Mouse (Mus musculus) lung, postnatal 0 days (tissue): Measurements from ENCODE around the gene Efl1. TPM values are rescaled to one million over a fixed set of nuclear protein-coding genes. Genes with fewer than 3 reads are reported as not detected.

Experiments used
- ATAC-seq: fragments of 200-750 bp; cut with Nextera tagmentation; 2 replicates; pipeline ENCODE4 v1.8.0; 2017; ENCODE audit warnings: moderate library complexity
- DNase-seq: peaks from one replicate; pipeline ENCODE4 v3.0.0-alpha.2; 2016; ENCODE audit warnings: low spot score
- H3K27ac ChIP-seq: fragments of 300-500 bp; sonication (generic); 2 replicates; pipeline ENCODE4 v1.5.1; 2014; ENCODE audit warnings: antibody characterized with exemption, mild to moderate bottlenecking, low read length, mixed read lengths
- H3K27me3 ChIP-seq: fragments of 300-500 bp; sonication (generic); replicated peaks from 2 replicates; pipeline ENCODE4 v1.6.1; 2014; ENCODE audit warnings: low read length, mixed read lengths; ENCODE audit not compliant: insufficient read depth
- H3K36me3 ChIP-seq: fragments of 300-500 bp; sonication (generic); 2 replicates; pipeline ENCODE4 v1.6.1; 2014; ENCODE audit warnings: low read length, mixed read lengths; ENCODE audit not compliant: insufficient read depth
- H3K4me1 ChIP-seq: fragments of 300-500 bp; sonication (generic); 2 replicates; pipeline ENCODE4 v1.6.1; 2014; ENCODE audit warnings: antibody characterized with exemption, low read depth, low read length, mixed read lengths; ENCODE audit not compliant: insufficient read depth
- H3K4me2 ChIP-seq: fragments of 300-500 bp; sonication (generic); replicated peaks from 2 replicates; pipeline ENCODE4 v1.6.1; 2014; ENCODE audit warnings: low read depth, mild to moderate bottlenecking, low read length, moderate library complexity, mixed read lengths
- H3K4me3 ChIP-seq: fragments of 300-500 bp; sonication (generic); 2 replicates; pipeline ENCODE4 v1.5.1; 2014; ENCODE audit warnings: low read depth, low read length
- H3K9ac ChIP-seq: fragments of 300-500 bp; sonication (generic); replicated peaks from 2 replicates; pipeline ENCODE4 v1.6.1; 2014; ENCODE audit warnings: low read depth, mild to moderate bottlenecking
- H3K9me3 ChIP-seq: fragments of 300-500 bp; sonication (generic); 2 replicates; pipeline ENCODE4 v1.6.1; 2016; ENCODE audit warnings: low read length, mixed read lengths
- CTCF ChIP-seq: IDR thresholded peaks from 2 replicates; pipeline ENCODE4 v1.5.1; 2016; ENCODE audit warnings: antibody characterized with exemption, mild to moderate bottlenecking
- EP300 ChIP-seq: IDR thresholded peaks from 2 replicates; pipeline ENCODE4 v1.6.1; 2016; ENCODE audit warnings: antibody characterized with exemption, mild to moderate bottlenecking, control low read depth
- WGBS: fragments of 180-500 bp; shearing (Covaris S2); extraction: QIAGEN DNeasy Blood & Tissue Kit; methylation state at CpG from one replicate; pipeline ENCODE4 v1.1.7; 2014; 5-methylcytosine and 5-hydroxymethylcytosine counted together
- polyA plus RNA-seq: library from polyadenylated mRNA; unstranded; fragments of >200 nt; fragmentation: Nextera tagmentation; extraction: Ambion mirVana; gene quantifications from 2 replicates; pipeline ENCODE4 v1.2.1, GENCODE M21; 2015

Efl1 gene
- polyA plus RNA-seq, 1 experiment from 2014 or later = 13.9 TPM

DNA sequence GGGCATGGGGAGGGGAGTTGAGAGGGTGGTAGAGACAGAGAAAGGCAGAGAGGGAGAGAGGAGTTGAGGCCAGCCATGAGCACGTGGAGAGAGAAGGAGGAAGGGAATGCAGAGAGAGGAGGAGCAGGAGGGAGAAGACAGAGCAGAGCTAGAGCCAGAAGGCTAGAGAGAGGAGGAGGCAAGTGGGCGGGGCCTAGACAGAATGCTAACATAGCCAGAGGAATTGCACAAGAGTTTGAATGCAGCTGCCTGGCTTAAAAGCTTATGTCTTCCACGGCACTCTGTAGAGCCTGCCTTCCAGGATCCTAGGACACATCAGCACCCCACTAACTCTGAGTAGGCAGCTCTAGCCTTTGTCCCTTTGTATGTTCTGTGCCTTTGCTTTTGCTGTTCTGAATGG, 40.3 kb downstream of the Efl1 start:
- H3K27me3 ChIP-seq = no peaks in the 10 kb centered on the region
- peaks cover 9% of the 10 kb centered on the region; the same call in 1 of the 2 replicates for H3K36me3 ChIP-seq
- DNase-seq (peak; percentile 93), ATAC-seq (peak; percentile 92)
- H3K4me1 ChIP-seq = no peaks in the 10 kb centered on the region
- H3K9me3 ChIP-seq = no peaks in the 10 kb centered on the region
- 22% methylated on average over 3 of the region's 3 CpGs for WGBS
- H3K4me2 ChIP-seq = no peak overlapping the region
- TF ChIP-seq EP300 (no peak), CTCF (no peak)
- H3K9ac ChIP-seq = no peak overlapping the region
- H3K27ac ChIP-seq = no peak overlapping the region
- no peak overlapping the region for H3K4me3 ChIP-seq

DNA sequence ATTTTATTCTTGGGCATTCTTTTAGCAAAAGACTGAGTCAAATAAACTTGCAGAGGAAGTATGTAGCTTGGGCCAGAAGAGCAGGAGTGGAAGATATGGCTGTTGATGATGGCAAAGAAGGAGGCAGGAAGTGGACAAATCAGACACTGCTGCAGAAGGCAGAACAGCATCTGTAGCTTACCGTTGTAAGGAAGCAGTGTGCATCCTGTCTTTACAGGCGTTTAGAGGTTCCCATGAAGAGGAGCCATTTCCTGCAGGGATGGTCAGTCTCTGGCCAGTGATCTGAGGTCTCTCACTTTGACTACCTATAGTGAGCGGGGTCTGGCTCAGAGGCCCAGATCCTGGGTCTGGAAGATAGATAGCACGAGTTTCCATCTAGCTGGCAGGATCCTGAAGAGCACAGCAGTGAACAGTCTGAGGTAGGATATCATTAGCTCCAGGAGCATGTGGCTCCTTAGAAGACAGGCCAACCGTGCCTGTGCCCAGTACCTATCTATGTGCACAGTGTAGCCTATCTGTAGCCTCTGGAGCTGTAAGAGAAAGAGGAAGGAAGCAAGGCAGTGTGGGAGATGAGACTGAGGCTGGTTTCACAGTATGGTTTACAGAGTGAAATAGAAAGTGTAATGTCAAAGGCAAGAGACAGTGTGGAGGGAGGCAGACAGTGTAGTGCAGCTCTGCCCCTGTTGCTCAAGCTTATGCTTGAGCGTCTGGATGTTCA, 42.8 kb downstream of the Efl1 start:
- Histone ChIP-seq H3K4me1 (no peaks in the 10 kb centered on the region), H3K36me3 (peaks cover 18% of the 10 kb centered on the region), H3K27me3 (no peaks in the 10 kb centered on the region), H3K9ac (no peak overlapping the region), H3K4me2 (no peak overlapping the region), H3K4me3 (no peak overlapping the region), H3K27ac (no peak overlapping the region), H3K9me3 (no peaks in the 10 kb centered on the region)
- 71% methylated on average over 6 of the region's 6 CpGs for WGBS
- ATAC-seq = no peak
- no peak for DNase-seq
- TF ChIP-seq CTCF (no peak), EP300 (no peak)

DNA sequence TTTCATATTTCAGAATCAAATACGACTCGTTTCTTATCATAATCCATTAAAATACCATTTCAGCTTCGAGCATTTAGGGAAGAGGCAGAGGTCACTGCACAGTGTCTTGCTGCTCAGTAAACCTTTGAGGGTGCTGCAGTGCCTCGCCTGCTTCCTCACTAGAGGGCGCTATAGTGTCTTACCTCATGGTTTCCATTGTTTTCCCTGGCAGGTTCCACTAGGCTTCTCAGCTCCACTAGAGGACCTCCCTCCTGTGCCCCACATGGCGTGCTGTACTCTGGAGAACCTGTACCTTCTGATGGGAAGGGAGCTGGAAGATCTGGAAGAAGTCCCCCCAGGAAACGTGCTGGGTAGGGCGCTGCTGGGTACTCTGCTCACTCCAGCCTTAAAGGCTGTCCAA, 49.3 kb downstream of the Efl1 start:
- no peak for ATAC-seq
- H3K4me2 ChIP-seq = no peak overlapping the region
- H3K36me3 ChIP-seq = peaks cover 18% of the 10 kb centered on the region
- no peaks in the 10 kb centered on the region for H3K4me1 ChIP-seq
- TF ChIP-seq EP300 (no peak), CTCF (peak; percentile 56)
- no peaks in the 10 kb centered on the region for H3K27me3 ChIP-seq
- no peaks in the 10 kb centered on the region for H3K9me3 ChIP-seq
- 79% methylated on average over 8 of the region's 8 CpGs for WGBS
- no peak for DNase-seq
- H3K4me3 ChIP-seq = no peak overlapping the region
- H3K9ac ChIP-seq = no peak overlapping the region
- H3K27ac ChIP-seq = no peak overlapping the region

DNA sequence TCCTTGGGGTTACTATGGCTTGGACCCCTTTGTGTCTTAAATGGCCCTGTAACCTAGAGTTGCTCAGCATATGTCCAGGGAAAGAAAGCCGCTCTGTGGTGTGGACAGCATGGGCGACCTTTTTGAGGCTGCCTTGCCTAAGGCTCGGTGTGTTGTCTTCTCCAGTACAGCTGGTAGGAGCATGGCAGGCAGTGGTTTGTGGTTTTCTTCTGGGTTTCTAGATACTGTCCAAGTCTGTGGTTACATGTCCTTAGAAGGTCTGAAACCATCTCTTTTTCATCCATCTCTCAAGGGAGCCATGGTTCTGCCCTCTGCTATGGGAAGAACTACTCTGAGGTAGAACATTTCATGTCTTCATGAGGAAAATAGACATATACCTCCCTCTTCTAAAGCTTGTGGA, 50.6 kb downstream of the Efl1 start:
- Histone ChIP-seq H3K4me2 (no peak overlapping the region), H3K27me3 (no peaks in the 10 kb centered on the region), H3K36me3 (peaks cover 10% of the 10 kb centered on the region), H3K27ac (no peak overlapping the region), H3K4me3 (no peak overlapping the region), H3K9ac (no peak overlapping the region), H3K4me1 (no peaks in the 10 kb centered on the region), H3K9me3 (no peaks in the 10 kb centered on the region)
- 89% methylated on average over 3 of the region's 3 CpGs for WGBS
- no peak for DNase-seq
- TF ChIP-seq EP300 (no peak), CTCF (no peak)
- no peak for ATAC-seq

DNA sequence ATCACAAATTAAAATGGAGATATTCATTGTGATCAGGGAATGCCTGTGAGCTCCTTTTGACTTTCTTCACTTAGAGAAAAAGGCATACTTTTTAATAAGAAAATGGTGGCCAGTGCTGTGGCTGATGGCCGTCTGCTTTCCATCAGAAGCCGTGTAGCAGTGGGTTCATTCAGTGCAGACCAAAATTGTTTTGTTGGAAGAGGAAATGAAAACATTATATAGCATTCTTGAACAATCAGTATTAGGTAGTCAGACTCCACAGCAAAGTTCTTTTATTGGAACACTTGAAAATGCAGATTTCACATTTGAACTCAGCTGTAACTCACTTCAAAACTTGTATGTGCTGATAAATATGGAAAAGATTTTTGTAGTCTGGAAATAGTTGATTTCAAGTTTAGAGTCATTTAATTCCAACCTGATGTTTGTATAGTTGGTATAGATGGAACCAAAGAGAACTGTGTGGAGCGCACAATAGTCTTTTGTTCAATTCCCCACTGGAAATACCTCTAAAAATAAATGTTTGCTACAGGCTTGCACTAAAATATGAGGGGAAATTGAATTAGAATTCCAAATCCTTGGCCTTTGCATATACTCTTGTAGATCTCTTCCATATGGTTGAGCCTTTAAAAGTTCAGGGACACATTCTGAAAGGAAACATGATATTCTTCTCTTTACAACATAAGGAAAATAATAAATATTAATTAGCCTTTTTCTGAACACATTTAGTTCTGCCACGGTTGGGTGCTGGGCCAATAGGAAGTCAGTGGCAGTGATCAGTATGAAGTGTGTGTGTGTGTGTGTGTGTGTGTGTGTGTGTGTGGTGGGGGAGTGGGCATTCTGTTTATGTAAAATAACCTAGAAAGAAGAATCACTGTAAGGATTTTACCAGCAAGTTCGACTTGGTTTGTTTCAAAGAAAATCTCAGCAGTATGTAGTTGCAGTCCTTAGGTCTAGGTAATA, 54.2 kb downstream of the Efl1 start:
- Histone ChIP-seq H3K9ac (no peak overlapping the region), H3K27ac (no peak overlapping the region), H3K9me3 (no peaks in the 10 kb centered on the region), H3K36me3 (no peaks in the 10 kb centered on the region), H3K27me3 (no peaks in the 10 kb centered on the region), H3K4me1 (no peaks in the 10 kb centered on the region), H3K4me3 (no peak overlapping the region), H3K4me2 (no peak overlapping the region)
- 88% methylated on average over 5 of the region's 5 CpGs for WGBS
- DNase-seq (no peak), ATAC-seq (no peak)
- TF ChIP-seq EP300 (no peak), CTCF (no peak)

DNA sequence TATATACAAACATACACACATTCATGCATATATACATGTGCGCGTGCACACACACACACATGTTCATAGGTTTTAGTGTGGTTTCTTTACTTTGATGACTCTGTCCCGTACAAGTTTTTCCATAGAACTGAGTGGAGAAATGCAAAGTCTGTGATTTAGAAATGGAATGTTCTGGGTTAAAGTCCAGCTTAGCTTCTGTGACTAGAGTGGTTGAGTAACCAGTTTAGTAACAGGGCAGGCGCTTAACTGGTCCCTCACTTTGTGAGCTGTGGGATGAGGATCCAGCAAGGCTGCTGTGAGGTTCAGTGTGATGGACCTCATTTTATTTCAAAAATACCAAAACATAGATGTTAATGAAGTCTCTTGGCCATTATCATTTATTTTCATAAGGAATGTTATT, 60.8 kb downstream of the Efl1 start:
- Histone ChIP-seq H3K4me1 (no peaks in the 10 kb centered on the region), H3K4me3 (no peak overlapping the region), H3K4me2 (no peak overlapping the region), H3K27ac (no peak overlapping the region), H3K27me3 (no peaks in the 10 kb centered on the region), H3K9ac (no peak overlapping the region), H3K9me3 (no peaks in the 10 kb centered on the region), H3K36me3 (no peaks in the 10 kb centered on the region)
- ATAC-seq (no peak), DNase-seq (no peak)
- whole genome bisulfite sequencing = 97% methylated on average over 4 of the region's 4 CpGs
- TF ChIP-seq CTCF (no peak), EP300 (no peak)
